Mouse (Mus musculus): ENCODE measurements around the gene Fgf15. TPM values are rescaled to one million over a fixed set of nuclear protein-coding genes. Genes with fewer than 3 reads are reported as not detected.

The Fgf15 gene
- polyA plus RNA-seq, 1 experiment from 2014 or later = not detected

DNA sequence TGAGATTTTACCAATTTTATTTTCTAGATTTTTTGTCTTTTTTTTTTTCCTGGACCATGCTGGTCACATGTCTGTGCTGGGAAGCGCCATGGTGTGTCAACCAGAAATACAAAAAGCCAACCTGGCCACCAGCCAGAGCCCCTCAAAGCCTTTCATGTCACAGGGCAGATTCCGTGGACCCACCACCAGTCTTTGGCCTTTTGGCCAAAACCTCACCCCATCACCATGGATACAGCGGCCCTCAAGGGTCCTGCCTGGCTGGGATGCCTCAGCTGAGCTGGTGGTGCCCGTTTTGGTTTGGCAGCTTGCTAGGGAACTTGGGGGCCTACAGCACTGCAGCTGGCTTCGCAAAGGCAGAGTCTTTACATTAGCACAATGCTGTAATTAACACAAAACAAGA, 33.6 kb downstream of the Fgf15 start:
- H3K9ac ChIP-seq (ENCODE audit: low read length) = no peak overlapping the region
- no peak overlapping the region for H3K4me2 ChIP-seq (ENCODE audit: low read length)
- no peak overlapping the region for H3K4me3 ChIP-seq (ENCODE audit: control insufficient read depth in 1 of 2, insufficient read depth in 1 of 2, low read depth in 1 of 2, low read length in 2 of 2)
- peaks cover 0 to 7% of the 10 kb centered on the region in 2 experiments; a peak in 1 of 4 replicates for H3K4me1 ChIP-seq (ENCODE audit: control insufficient read depth in 2 of 2, insufficient read depth in 2 of 2, low read length in 2 of 2)
- no peak overlapping the region for H3K27ac ChIP-seq (replicated peaks in 1 of 2; ENCODE audit: control insufficient read depth in 1 of 2, insufficient read depth in 1 of 2, low read depth in 2 of 2, low read length in 2 of 2)
- no peak for ATAC-seq (ENCODE audit: insufficient number of reproducible peaks, insufficient read depth, low FRiP score, low read depth)
- no peaks in the 10 kb centered on the region for H3K9me3 ChIP-seq (ENCODE audit: control insufficient read depth, low read length)
- no peaks in the 10 kb centered on the region for H3K27me3 ChIP-seq (ENCODE audit: control insufficient read depth, insufficient read depth, low read length)
- 65% methylated on average over 5 of the region's 5 CpGs for WGBS
- H3K36me3 ChIP-seq (ENCODE audit: control insufficient read depth, insufficient read depth, low read length) = peaks cover 62% of the 10 kb centered on the region

DNA sequence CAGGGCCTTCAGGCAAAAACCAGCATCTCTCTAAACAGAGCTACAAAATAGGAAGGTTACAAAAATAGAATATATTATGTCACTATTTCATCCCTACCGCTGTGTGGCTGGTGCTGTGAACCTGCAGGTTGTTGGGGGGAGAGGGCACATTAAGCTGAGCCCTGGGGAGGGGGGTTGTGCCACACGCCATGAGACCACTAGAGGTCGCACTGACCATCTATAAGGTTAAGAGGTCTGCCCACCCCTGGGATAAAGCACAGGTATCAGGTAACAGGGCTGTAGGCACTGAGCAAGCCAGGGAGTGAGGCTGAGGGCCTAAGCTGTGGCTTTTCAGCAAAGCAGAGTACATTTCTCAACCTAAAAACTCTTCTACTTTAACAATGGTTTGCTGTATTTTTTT, 35.4 kb downstream of the Fgf15 start:
- Histone ChIP-seq H3K4me3 (ENCODE audit: control insufficient read depth in 1 of 2, insufficient read depth in 1 of 2, low read depth in 1 of 2, low read length in 2 of 2) (no peak overlapping the region), H3K36me3 (ENCODE audit: control insufficient read depth, insufficient read depth, low read length) (peaks cover 77% of the 10 kb centered on the region), H3K27ac (replicated peaks in 1 of 2; ENCODE audit: control insufficient read depth in 1 of 2, insufficient read depth in 1 of 2, low read depth in 2 of 2, low read length in 2 of 2) (no peak overlapping the region), H3K4me1 (ENCODE audit: control insufficient read depth in 2 of 2, insufficient read depth in 2 of 2, low read length in 2 of 2) (peaks cover 0 to 7% of the 10 kb centered on the region in 2 experiments; a peak in 1 of 4 replicates), H3K9me3 (ENCODE audit: control insufficient read depth, low read length) (no peaks in the 10 kb centered on the region), H3K27me3 (ENCODE audit: control insufficient read depth, insufficient read depth, low read length) (no peaks in the 10 kb centered on the region), H3K4me2 (ENCODE audit: low read length) (no peak overlapping the region), H3K9ac (ENCODE audit: low read length) (no peak overlapping the region)
- WGBS = 10% methylated on average over 3 of the region's 3 CpGs
- ATAC-seq (ENCODE audit: insufficient number of reproducible peaks, insufficient read depth, low FRiP score, low read depth) = no peak

DNA sequence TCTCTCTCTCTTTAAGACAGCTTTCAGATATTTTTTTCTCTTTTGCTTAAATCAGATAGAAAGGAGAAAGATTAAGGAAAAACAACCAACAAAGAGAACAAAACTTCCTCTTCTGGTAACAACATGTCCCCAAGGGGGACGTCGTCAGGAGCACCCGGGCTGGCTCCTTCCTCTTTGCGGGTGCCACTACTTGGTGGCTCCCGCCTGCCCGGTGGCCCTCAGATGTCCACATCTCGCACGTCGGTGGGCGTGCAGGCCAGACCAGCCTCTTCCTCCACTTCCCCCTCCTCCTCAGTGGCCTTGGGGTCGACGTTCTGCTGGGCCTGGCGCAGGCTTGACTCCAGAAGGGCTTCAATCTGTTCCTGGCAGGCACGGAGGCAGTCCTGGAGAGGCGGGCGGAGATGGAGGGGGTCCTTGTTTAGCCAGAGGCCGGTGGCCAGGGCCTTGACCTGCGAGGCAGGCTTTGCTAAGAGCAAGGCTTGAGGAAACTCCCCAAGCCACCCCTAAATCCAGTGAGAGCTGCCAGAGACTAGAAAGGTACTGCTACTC, 36.1 kb downstream of the Fgf15 start:
- WGBS = 78% methylated on average over 18 of the region's 18 CpGs
- H3K9me3 ChIP-seq (ENCODE audit: control insufficient read depth, low read length) = no peaks in the 10 kb centered on the region
- peaks cover 83% of the 10 kb centered on the region for H3K36me3 ChIP-seq (ENCODE audit: control insufficient read depth, insufficient read depth, low read length)
- H3K27me3 ChIP-seq (ENCODE audit: control insufficient read depth, insufficient read depth, low read length) = no peaks in the 10 kb centered on the region
- H3K4me3 ChIP-seq (ENCODE audit: control insufficient read depth in 1 of 2, insufficient read depth in 1 of 2, low read depth in 1 of 2, low read length in 2 of 2) = no peak overlapping the region
- no peak overlapping the region for H3K4me2 ChIP-seq (ENCODE audit: low read length)
- no peak overlapping the region for H3K27ac ChIP-seq (replicated peaks in 1 of 2; ENCODE audit: control insufficient read depth in 1 of 2, insufficient read depth in 1 of 2, low read depth in 2 of 2, low read length in 2 of 2)
- H3K4me1 ChIP-seq (ENCODE audit: control insufficient read depth in 2 of 2, insufficient read depth in 2 of 2, low read length in 2 of 2) = peaks cover 4 to 7% of the 10 kb centered on the region in 2 experiments; a peak in 2 of 4 replicates
- H3K9ac ChIP-seq (ENCODE audit: low read length) = no peak overlapping the region
- no peak for ATAC-seq (ENCODE audit: insufficient number of reproducible peaks, insufficient read depth, low FRiP score, low read depth)

DNA sequence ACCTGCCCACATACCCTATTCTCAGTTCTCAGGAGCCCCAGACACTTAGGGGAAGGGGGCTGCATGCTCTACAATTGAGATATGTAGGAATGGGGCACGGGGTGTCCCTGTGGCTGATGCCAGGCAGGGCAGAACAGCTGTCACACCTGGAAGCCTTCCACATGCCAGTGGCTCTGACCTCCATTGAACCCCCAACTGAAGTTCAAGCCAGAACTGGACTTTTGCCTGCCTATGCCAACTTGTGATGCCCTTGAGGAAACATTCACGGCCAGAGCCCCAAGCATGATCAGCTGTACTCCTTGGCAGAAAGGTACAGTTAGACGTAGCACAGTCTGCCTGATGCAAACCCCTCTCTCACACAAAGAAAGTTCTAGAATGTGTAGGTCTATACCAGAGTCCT, 37.0 kb downstream of the Fgf15 start:
- no peak overlapping the region for H3K27ac ChIP-seq (replicated peaks in 1 of 2; ENCODE audit: control insufficient read depth in 1 of 2, insufficient read depth in 1 of 2, low read depth in 2 of 2, low read length in 2 of 2)
- no peaks in the 10 kb centered on the region for H3K9me3 ChIP-seq (ENCODE audit: control insufficient read depth, low read length)
- no peaks in the 10 kb centered on the region for H3K27me3 ChIP-seq (ENCODE audit: control insufficient read depth, insufficient read depth, low read length)
- H3K9ac ChIP-seq (ENCODE audit: low read length) = no peak overlapping the region
- peaks cover 4 to 10% of the 10 kb centered on the region in 2 experiments; a peak in 2 of 4 replicates for H3K4me1 ChIP-seq (ENCODE audit: control insufficient read depth in 2 of 2, insufficient read depth in 2 of 2, low read length in 2 of 2)
- H3K4me2 ChIP-seq (ENCODE audit: low read length) = no peak overlapping the region
- ATAC-seq (ENCODE audit: insufficient number of reproducible peaks, insufficient read depth, low FRiP score, low read depth) = no peak
- H3K4me3 ChIP-seq (ENCODE audit: control insufficient read depth in 1 of 2, insufficient read depth in 1 of 2, low read depth in 1 of 2, low read length in 2 of 2) = no peak overlapping the region
- WGBS = 87% methylated on average over 3 of the region's 3 CpGs
- peaks cover 83% of the 10 kb centered on the region for H3K36me3 ChIP-seq (ENCODE audit: control insufficient read depth, insufficient read depth, low read length)

DNA sequence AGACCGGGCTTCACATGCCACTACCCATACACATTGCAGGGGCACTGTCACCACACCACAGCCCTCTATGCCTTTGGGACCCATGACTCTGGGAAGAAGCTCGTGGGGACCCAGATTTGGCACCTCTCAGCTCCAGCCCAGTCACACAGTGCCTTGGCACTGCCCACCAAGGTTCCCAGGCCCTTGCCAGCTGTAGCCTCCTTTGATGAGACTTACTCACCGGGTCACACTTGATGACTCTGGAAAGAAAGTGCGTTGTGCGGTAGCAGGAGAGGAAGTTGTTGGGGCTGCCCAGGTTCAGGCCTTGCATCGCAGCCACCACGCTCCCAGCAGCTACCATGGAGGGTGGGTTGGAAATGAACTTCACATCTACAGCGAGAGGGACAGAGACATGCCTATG, 37.5 kb downstream of the Fgf15 start:
- no peak overlapping the region for H3K27ac ChIP-seq (replicated peaks in 1 of 2; ENCODE audit: control insufficient read depth in 1 of 2, insufficient read depth in 1 of 2, low read depth in 2 of 2, low read length in 2 of 2)
- no peak for ATAC-seq (ENCODE audit: insufficient number of reproducible peaks, insufficient read depth, low FRiP score, low read depth)
- H3K4me3 ChIP-seq (ENCODE audit: control insufficient read depth in 1 of 2, insufficient read depth in 1 of 2, low read depth in 1 of 2, low read length in 2 of 2) = no peak overlapping the region
- H3K4me2 ChIP-seq (ENCODE audit: low read length) = no peak overlapping the region
- H3K9me3 ChIP-seq (ENCODE audit: control insufficient read depth, low read length) = no peaks in the 10 kb centered on the region
- no peaks in the 10 kb centered on the region for H3K27me3 ChIP-seq (ENCODE audit: control insufficient read depth, insufficient read depth, low read length)
- no peak overlapping the region for H3K9ac ChIP-seq (ENCODE audit: low read length)
- peaks cover 80% of the 10 kb centered on the region for H3K36me3 ChIP-seq (ENCODE audit: control insufficient read depth, insufficient read depth, low read length)
- 89% methylated on average over 8 of the region's 8 CpGs for WGBS
- H3K4me1 ChIP-seq (ENCODE audit: control insufficient read depth in 2 of 2, insufficient read depth in 2 of 2, low read length in 2 of 2) = peaks cover 4 to 7% of the 10 kb centered on the region in 2 experiments; a peak in 2 of 4 replicates

DNA sequence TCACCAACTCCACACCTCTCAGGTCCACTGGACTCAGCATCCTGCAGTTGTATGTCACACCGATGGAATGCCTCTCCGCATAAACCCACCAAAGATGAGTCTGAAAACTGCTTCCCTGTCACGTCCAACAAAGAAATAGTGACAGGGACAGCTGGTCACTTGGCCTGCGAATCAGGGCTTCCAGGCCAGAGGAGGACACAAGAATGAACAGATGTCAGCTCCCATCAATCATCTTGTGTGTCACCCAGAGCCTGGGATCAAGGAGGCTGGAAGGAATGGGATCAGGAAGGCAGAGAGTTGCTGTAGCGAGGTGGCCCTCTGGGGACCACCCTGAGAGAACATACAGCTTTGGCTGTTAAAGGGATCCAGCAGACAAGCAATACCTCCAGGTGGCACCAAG, 38.6 kb downstream of the Fgf15 start:
- no peak overlapping the region for H3K4me2 ChIP-seq (ENCODE audit: low read length)
- H3K9ac ChIP-seq (ENCODE audit: low read length) = no peak overlapping the region
- H3K36me3 ChIP-seq (ENCODE audit: control insufficient read depth, insufficient read depth, low read length) = peaks cover 71% of the 10 kb centered on the region
- H3K4me3 ChIP-seq (ENCODE audit: control insufficient read depth in 1 of 2, insufficient read depth in 1 of 2, low read depth in 1 of 2, low read length in 2 of 2) = no peak overlapping the region
- no peak overlapping the region for H3K27ac ChIP-seq (replicated peaks in 1 of 2; ENCODE audit: control insufficient read depth in 1 of 2, insufficient read depth in 1 of 2, low read depth in 2 of 2, low read length in 2 of 2)
- H3K4me1 ChIP-seq (ENCODE audit: control insufficient read depth in 2 of 2, insufficient read depth in 2 of 2, low read length in 2 of 2) = peaks cover 4 to 5% of the 10 kb centered on the region in 2 experiments; a peak in 2 of 4 replicates
- H3K27me3 ChIP-seq (ENCODE audit: control insufficient read depth, insufficient read depth, low read length) = no peaks in the 10 kb centered on the region
- ATAC-seq (ENCODE audit: insufficient number of reproducible peaks, insufficient read depth, low FRiP score, low read depth) = no peak
- no peaks in the 10 kb centered on the region for H3K9me3 ChIP-seq (ENCODE audit: control insufficient read depth, low read length)
- WGBS = 82% methylated on average over 5 of the region's 5 CpGs

DNA sequence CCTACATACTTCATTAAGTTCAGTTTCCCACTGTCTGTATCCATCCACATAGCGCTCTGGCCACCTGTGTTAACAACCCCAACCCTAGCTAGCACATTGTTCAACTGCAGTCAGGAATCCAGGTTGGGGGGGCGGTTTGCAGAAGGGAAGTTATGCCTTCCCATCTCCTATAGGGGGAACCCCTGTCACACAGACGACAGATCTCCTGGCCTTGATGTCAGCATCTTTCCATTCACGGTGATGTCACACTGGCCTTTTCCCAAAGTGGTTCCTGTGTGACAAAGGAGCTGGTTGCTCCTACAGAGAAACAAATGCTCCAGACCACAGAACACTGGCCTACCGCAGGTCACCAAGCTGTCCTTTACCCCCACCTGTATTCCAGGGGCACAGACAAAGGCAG, 39.2 kb downstream of the Fgf15 start:
- H3K4me1 ChIP-seq (ENCODE audit: control insufficient read depth in 2 of 2, insufficient read depth in 2 of 2, low read length in 2 of 2) = peaks cover 5 to 9% of the 10 kb centered on the region in 2 experiments; a peak in 2 of 4 replicates
- H3K27ac ChIP-seq (replicated peaks in 1 of 2; ENCODE audit: control insufficient read depth in 1 of 2, insufficient read depth in 1 of 2, low read depth in 2 of 2, low read length in 2 of 2) = no peak overlapping the region
- no peak overlapping the region for H3K4me2 ChIP-seq (ENCODE audit: low read length)
- no peaks in the 10 kb centered on the region for H3K9me3 ChIP-seq (ENCODE audit: control insufficient read depth, low read length)
- no peak for ATAC-seq (ENCODE audit: insufficient number of reproducible peaks, insufficient read depth, low FRiP score, low read depth)
- H3K9ac ChIP-seq (ENCODE audit: low read length) = no peak overlapping the region
- WGBS = 48% methylated on average over 5 of the region's 5 CpGs
- peaks cover 64% of the 10 kb centered on the region for H3K36me3 ChIP-seq (ENCODE audit: control insufficient read depth, insufficient read depth, low read length)
- no peak overlapping the region for H3K4me3 ChIP-seq (ENCODE audit: control insufficient read depth in 1 of 2, insufficient read depth in 1 of 2, low read depth in 1 of 2, low read length in 2 of 2)
- H3K27me3 ChIP-seq (ENCODE audit: control insufficient read depth, insufficient read depth, low read length) = no peaks in the 10 kb centered on the region

DNA sequence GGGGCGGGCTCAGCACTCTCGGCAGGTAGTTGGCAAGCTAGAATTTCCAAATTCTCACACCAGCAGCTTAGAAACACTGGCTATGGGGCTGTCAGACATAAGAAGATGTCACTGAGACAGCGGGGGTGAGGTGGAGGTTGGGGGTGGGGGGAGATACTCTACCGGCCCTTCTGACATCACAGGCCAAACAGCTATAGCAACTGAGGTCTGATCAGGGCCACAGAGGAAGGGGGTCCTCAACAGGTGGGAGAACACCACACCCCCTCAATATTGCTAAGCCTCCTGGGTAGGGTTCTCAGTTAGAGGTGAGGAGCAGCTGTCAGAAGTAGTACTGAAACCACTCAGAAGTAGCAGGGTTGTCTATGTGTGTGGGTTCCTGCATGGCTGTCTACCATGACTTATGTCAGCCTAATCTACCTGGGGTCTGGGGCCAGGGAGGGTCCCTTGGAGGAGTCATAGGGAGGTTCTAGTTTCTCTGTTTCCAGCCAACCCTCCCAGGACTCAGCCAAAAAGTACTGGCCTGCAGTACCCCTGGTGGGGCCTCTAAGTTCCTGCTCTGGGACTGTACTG, 40.1 kb downstream of the Fgf15 start:
- ATAC-seq (ENCODE audit: insufficient number of reproducible peaks, insufficient read depth, low FRiP score, low read depth) = no peak

More for the DNA sequence above, 40.1 kb downstream of the Fgf15 start:
- Histone ChIP-seq H3K9me3 (ENCODE audit: control insufficient read depth, low read length) (no peaks in the 10 kb centered on the region), H3K4me1 (ENCODE audit: control insufficient read depth in 2 of 2, insufficient read depth in 2 of 2, low read length in 2 of 2) (peaks cover 9% of the 10 kb centered on the region in 2 experiments; a peak in 2 of 4 replicates), H3K9ac (ENCODE audit: low read length) (no peak overlapping the region), H3K4me3 (ENCODE audit: control insufficient read depth in 1 of 2, insufficient read depth in 1 of 2, low read depth in 1 of 2, low read length in 2 of 2) (no peak overlapping the region), H3K36me3 (ENCODE audit: control insufficient read depth, insufficient read depth, low read length) (peaks cover 59% of the 10 kb centered on the region), H3K27me3 (ENCODE audit: control insufficient read depth, insufficient read depth, low read length) (no peaks in the 10 kb centered on the region), H3K4me2 (ENCODE audit: low read length) (no peak overlapping the region), H3K27ac (replicated peaks in 1 of 2; ENCODE audit: control insufficient read depth in 1 of 2, insufficient read depth in 1 of 2, low read depth in 2 of 2, low read length in 2 of 2) (no peak overlapping the region)
- 83% methylated on average over 4 of the region's 4 CpGs for WGBS
